Mouse (Mus musculus): ENCODE data around the gene Cebpg.

The Cebpg gene

GRCm38 (mm10) chr7:35057569-35057968, 1.2 kb upstream of the Cebpg start:
- ChIA-PET POLR2A (interaction anchor here in 2 of 4 experiments (0.9 to 1.0 kb wide), 2 partner anchors 15 to 19 kb away, joined by 3 to 4 read pairs; no protein-coding TSS in a partner anchor), CTCF (interaction anchor here in 2 of 4 experiments (0.6 to 1.1 kb wide), 2 partner anchors 113 to 151 kb away, joined by 3 read pairs; no protein-coding TSS in a partner anchor)

DNA sequence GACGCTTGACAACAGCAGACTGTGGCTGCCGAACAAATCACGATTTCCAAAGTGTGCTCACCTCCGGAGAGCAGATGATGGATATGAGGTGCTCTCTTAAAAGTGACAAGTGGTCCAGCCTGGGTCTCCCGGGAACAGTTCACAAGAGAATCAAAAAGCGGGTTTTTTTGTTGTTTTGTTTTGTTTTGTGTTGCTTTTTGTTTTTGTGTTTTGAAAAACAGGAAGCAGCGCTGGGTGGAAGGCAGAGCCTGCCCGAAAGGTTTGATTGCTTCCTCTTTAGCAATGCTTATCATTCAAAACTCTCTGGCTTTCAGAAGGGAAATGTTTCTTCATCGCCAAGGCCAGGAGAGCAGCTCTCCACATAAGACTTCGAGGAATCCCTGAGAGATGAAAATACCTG, 626 bp upstream of the Cebpg start:
- ChIA-PET CTCF (interaction anchor here (0.6 to 1.5 kb wide), 7 partner anchors 31 to 231 kb away, joined by 3 to 9 read pairs (median 5); no protein-coding TSS in a partner anchor), POLR2A (interaction anchor here in 3 of 4 experiments (0.7 to 2.4 kb wide), 14 partner anchors 8 to 158 kb away, joined by 3 to 22 read pairs (median 4); partner anchors contain the start of genes Cebpa (in 1 of the 3) and Lrp3 (in 1 of the 3))

DNA sequence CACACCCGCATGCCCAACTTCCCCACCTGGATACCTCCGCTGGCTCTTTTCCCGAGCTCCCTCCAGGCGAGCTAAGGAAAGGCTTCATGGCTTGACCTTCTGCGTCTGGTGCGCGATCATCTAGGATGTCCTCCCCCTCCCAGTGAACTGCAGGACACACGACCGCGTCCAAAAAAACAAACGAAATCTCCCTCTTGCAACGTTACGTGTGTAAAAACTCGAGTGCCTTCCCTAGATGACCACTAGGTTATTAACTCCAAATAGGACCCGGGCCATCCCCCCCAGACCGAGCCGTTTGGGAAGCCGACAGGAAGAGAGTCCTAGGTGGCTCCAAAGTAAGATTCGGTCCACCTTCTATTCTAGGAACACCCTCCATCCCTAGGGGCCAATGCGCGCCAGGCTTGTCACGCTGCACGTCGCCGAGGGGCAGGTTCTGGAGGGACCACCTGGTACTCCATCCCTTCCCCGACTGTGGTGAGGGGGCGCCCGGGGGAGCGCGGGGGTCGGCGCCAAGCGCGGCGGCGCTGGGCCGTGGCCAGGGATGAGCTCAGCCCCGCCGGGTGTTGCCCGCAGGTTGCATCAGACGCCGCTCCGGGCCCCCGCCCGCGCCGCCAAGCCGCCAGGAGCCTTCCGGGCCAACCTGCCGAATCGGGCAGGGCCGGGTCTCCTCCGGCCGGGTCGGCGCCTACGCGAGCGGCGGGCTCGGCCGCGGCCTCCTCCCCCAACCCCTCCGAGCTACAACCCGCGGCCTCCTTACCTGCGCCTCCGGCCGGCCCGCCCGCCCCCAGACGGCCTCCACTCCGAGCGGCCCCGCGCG, 546 bp downstream of the Cebpg start:
- POLR2A ChIA-PET = interaction anchor here in 3 of 4 experiments (0.6 to 2.4 kb wide), 33 partner anchors 8 to 624 kb away, joined by 3 to 22 read pairs (median 3); partner anchors contain the start of genes Cebpa (in 1 of the 3) and Lrp3 (in 1 of the 3)
- CTCF ChIA-PET = interaction anchor here (0.5 to 1.5 kb wide), 12 partner anchors 30 to 230 kb away, joined by 3 to 9 read pairs (median 4); no protein-coding TSS in a partner anchor

- ChIA-PET POLR2A (interaction anchor here in 3 of 4 experiments (0.6 to 2.4 kb wide), 15 partner anchors 9 to 183 kb away, joined by 3 to 22 read pairs (median 5); partner anchors contain the start of gene Lrp3 (in 1 of the 3)), CTCF (interaction anchor here in 1 of 4 experiments (0.6 kb wide), 1 partner anchor 32 kb away, joined by 3 read pairs; no protein-coding TSS in a partner anchor)
Measured at GRCm38 (mm10) chr7:35054977-35055618, 1.3 kb downstream of the Cebpg start.

- CTCF ChIA-PET = interaction anchor here in 1 of 4 experiments (1.0 kb wide), 1 partner anchor 118 kb away, joined by 3 read pairs; no protein-coding TSS in a partner anchor
- POLR2A ChIA-PET = interaction anchor here in 2 of 4 experiments (1.2 to 2.4 kb wide), 4 partner anchors 9 to 23 kb away, joined by 3 to 6 read pairs (median 4); no protein-coding TSS in a partner anchor
Measured at GRCm38 (mm10) chr7:35054286-35054685, 2.1 kb downstream of the Cebpg start.

DNA sequence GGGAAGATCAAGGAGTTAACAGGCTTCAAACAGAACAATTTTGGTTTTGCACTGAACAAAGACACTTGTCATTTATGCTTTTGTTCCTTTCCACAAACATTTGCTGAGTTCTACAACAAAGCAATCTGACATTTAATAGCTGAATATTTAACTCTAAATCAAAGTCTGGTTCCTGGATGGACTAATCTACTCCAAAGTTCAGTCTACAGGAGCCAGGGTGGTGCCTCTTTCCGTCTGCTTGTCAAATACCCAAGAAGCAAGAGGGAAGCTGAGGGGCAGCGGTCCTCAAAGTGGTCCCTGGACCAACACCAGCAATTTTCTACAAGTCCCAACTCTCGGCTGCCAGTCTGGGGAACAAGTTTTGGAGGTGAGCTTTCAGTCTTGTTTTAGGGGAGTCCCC, 3.2 kb downstream of the Cebpg start:
- POLR2A ChIA-PET = interaction anchor here in 1 of 4 experiments (0.8 to 1.6 kb wide), 4 partner anchors 8 to 147 kb away, joined by 3 to 4 read pairs (median 3); no protein-coding TSS in a partner anchor
- CTCF ChIA-PET = interaction anchor here in 1 of 4 experiments (1.0 kb wide), 1 partner anchor 119 kb away, joined by 3 read pairs; no protein-coding TSS in a partner anchor

GRCm38 (mm10) chr7:35050540-35050939, 5.8 kb downstream of the Cebpg start:
- ChIA-PET POLR2A (interaction anchor here in 2 of 4 experiments (0.7 to 1.4 kb wide), 9 partner anchors 8 to 69 kb away, joined by 3 to 6 read pairs (median 3); no protein-coding TSS in a partner anchor), CTCF (interaction anchor here in 2 of 4 experiments (0.7 to 1.7 kb wide), 2 partner anchors 121 to 127 kb away, joined by 3 read pairs; no protein-coding TSS in a partner anchor)

DNA sequence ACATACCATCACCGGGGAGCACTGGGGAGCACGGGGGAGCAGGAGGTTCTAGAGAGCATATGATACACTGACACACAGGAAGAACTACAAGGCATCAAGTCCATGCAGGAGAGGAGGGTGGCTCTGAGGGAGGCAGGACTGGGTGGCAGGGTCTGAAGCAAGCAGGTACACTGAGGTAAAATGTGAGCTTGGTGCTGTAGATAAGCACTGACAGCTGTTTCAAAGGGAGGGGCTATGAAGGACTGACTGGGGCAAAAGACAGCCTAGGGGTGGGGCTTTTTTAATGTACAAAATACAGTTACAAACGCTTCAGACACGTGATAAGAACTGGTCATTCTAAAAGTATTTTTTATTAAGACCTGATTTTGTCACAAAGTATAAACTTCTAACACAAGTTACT, 10.3 kb downstream of the Cebpg start:
- ChIA-PET POLR2A (interaction anchor here in 1 of 4 experiments (1.0 kb wide), 1 partner anchor 9 kb away, joined by 5 read pairs; no protein-coding TSS in a partner anchor), CTCF (interaction anchor here in 1 of 4 experiments (0.5 kb wide), 1 partner anchor 125 kb away, joined by 12 read pairs; no protein-coding TSS in a partner anchor)

DNA sequence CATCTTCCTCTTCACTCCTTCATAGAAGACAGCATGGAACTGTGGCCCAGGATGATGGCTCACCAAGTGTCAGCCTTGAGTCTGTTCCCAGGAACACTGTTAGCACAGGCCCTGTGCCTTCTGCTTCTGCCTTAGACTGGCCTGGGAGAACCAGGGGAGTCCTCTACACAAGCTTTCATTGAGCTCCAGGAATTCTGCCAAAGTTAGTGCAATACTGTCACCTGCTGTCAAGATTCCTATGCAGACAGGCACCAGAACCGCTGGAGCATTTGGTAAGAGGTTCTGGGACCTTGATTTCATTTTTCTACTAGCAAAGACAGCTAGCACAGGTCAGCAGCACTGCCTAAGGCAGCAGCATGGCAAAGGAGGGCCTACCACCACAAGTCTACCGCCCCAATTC, 11.7 kb downstream of the Cebpg start:
- POLR2A ChIA-PET = interaction anchor here in 1 of 4 experiments (1.3 kb wide), 1 partner anchor 9 kb away, joined by 3 read pairs; no protein-coding TSS in a partner anchor
- CTCF ChIA-PET = interaction anchor here in 3 of 4 experiments (0.6 to 1.1 kb wide), 4 partner anchors 18 to 833 kb away, joined by 3 read pairs; no protein-coding TSS in a partner anchor

- POLR2A ChIA-PET = interaction anchor here in 2 of 4 experiments (0.7 to 1.4 kb wide), 10 partner anchors 9 to 43 kb away, joined by 3 to 6 read pairs (median 3); partner anchors contain the start of gene Cebpg (in 1 of the 2)
- CTCF ChIA-PET = interaction anchor here in 1 of 4 experiments (0.7 to 1.0 kb wide), 2 partner anchors 126 to 133 kb away, joined by 4 read pairs; no protein-coding TSS in a partner anchor
Measured at GRCm38 (mm10) chr7:35043266-35043817, 13.0 kb downstream of the Cebpg start.

- CTCF ChIA-PET = interaction anchor here in 2 of 4 experiments (0.7 to 1.0 kb wide), 3 partner anchors 126 to 222 kb away, joined by 3 to 4 read pairs (median 4); no protein-coding TSS in a partner anchor
Measured at GRCm38 (mm10) chr7:35042759-35043217, 13.6 kb downstream of the Cebpg start.

DNA sequence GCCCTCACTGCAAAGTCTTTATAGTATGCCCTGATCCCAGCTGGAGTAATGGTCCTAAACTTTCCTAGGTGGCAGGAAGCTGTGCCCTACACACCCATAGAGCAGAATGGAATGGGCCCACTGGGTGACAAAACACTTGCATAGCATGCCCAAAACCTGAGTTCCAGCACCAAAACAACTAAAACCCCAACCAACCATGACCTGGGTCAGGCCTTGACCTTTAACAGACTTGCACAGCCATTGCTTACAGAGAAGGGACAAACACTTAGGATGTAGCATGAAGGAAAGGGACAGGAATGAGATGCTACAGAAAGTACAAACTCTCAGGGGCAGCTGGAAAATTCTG, 14.2 kb downstream of the Cebpg start:
- POLR2A ChIA-PET = interaction anchor here in 1 of 4 experiments (0.6 to 1.2 kb wide), 2 partner anchors 8 to 14 kb away, joined by 3 to 6 read pairs; partner anchors contain the start of gene Cebpg
- CTCF ChIA-PET = interaction anchor here in 1 of 4 experiments (1.0 kb wide), 1 partner anchor 223 kb away, joined by 3 read pairs; no protein-coding TSS in a partner anchor

More at GRCm38 (mm10) chr7:35042759-35043217, 13.6 kb downstream of the Cebpg start:
- POLR2A ChIA-PET = interaction anchor here in 2 of 4 experiments (0.7 to 1.4 kb wide), 8 partner anchors 11 to 44 kb away, joined by 3 to 6 read pairs (median 3); partner anchors contain the start of gene Cebpg (in 1 of the 2)

DNA sequence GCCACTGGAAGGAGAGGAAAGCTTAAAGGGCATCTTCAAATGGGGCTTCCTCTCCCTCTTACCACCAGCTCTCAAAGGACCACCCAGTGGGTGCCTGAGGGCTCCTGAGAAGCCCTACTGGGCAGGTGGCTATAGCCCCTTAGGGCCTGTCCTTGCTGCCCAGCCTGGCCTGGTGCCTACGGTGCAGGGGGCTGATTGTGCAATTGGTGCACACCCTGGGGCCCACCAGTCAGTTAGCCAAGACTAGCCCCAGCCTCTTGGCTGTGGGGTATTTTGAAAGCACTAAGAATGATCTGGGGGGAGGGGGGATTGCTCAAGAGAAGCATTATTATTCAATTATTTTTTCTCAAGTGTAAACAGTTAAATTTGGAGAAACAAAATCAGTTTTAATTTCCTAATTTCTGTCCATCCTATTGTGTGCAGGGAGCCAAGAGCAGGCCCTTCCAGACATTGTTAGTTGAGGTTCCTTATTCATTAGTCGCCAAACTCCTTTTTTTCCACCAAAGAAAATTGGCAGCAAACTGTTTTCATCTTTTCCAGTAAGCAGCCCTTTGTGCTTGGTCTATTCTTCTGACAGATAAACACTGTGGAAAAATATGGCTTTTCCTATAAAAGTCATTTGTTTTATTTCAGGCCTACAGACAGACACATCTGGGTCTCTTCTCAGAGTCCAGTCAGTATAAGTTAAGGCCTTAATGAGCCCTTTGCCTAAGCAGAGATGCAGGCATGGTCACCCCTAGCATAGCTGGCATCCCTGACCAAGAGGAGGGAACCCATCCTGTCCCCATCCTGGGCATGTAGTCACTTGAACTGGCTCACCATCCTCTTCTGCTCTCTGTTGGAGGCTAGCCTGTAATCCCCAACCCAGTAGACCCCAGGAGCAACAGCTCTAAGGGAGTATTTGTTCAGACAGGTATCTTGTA, 14.8 kb downstream of the Cebpg start:
- ChIA-PET POLR2A (interaction anchor here in 1 of 4 experiments (0.6 to 1.7 kb wide), 4 partner anchors 9 to 29 kb away, joined by 3 to 4 read pairs (median 3); partner anchors contain the start of gene Cebpg), CTCF (interaction anchor here in 1 of 4 experiments (1.0 kb wide), 1 partner anchor 223 kb away, joined by 3 read pairs; no protein-coding TSS in a partner anchor)

GRCm38 (mm10) chr7:35040176-35040972, 16.0 kb downstream of the Cebpg start:
- POLR2A ChIA-PET = interaction anchor here in 1 of 4 experiments (0.8 to 1.7 kb wide), 4 partner anchors 8 to 128 kb away, joined by 3 read pairs; partner anchors contain the start of gene Pepd
- CTCF ChIA-PET = no interaction called here

- CTCF ChIA-PET = interaction anchor here in 3 of 4 experiments (0.6 to 3.4 kb wide), 3 partner anchors 10 to 718 kb away, joined by 3 to 20 read pairs (median 6); no protein-coding TSS in a partner anchor
- POLR2A ChIA-PET = interaction anchor here in 1 of 4 experiments (0.7 kb wide), 1 partner anchor 96 kb away, joined by 3 read pairs; no protein-coding TSS in a partner anchor
Measured at GRCm38 (mm10) chr7:35037408-35037807, 19.0 kb downstream of the Cebpg start.

All from embryonic stem cell, embryonic (primary cell).